Mouse (Mus musculus) ZHBTc4 (cell line): ENCODE measurements at regions not wholly inside any gene's neighbourhood (a gene's known extent, or its start where the extent isn't known, plus 50 kb on each side); places are given as distances from the start of the nearest gene placed in this dataset.

Experiments used
- DNase-seq: peaks from one replicate; pipeline ENCODE4 v3.0.0-alpha.2; 2011; ENCODE audit warnings: low read depth, low spot score

GRCm38 (mm10) chr1:5778551-5778950 lies 970.9 kb downstream of the Gm37988 start:
- DNase-seq = peak; percentile 12
